Mouse (Mus musculus): ENCODE results near the gene Timp2. TPM values are rescaled to one million over a fixed set of nuclear protein-coding genes. Genes with fewer than 3 reads are reported as not detected.
A peak's percentile ranks its signal among the peaks of the same experiment; 100 is the strongest.

Gene Timp2
- polyA plus RNA-seq, 1 experiment from 2014 or later, result 83.9 TPM

DNA sequence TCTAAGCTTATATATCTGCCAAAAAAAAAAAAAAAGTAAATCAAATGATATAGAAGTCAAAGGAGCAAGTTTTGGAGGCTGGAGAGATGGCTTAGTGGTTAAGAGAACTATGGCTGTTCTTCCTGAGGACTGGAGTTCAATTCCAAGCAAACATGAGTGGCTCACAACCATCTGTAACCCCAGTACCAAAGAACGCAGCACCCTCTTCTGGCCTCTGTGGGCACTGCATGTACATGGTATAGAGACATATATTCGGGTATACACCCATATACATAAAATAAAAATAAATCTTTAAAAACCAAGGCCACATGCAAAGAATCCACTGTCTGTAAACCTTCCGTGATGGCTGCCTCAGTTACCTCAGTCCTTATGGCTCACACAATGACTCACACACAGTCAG is 85.7 kb downstream of the Timp2 start:
- Histone ChIP-seq H3K4me3 (ENCODE audit: low read depth, low read length) (no peak overlapping the region), H3K4me2 (ENCODE audit: low read length) (no peak overlapping the region), H3K36me3 (ENCODE audit: control insufficient read depth, insufficient read depth, low read length) (peaks cover 98% of the 10 kb centered on the region), H3K27me3 (replicated peaks; ENCODE audit: control insufficient read depth, insufficient read depth, low read length) (no peaks in the 10 kb centered on the region), H3K4me1 (replicated peaks; ENCODE audit: control insufficient read depth, insufficient read depth, low read length) (no peaks in the 10 kb centered on the region), H3K9ac (ENCODE audit: low read length) (no peak overlapping the region), H3K9me3 (ENCODE audit: control insufficient read depth, low read length) (no peaks in the 10 kb centered on the region), H3K27ac (ENCODE audit: low read depth) (no peak overlapping the region)
- peak; percentile 58 for DNase-seq (ENCODE audit: low spot score)
- no peak for ATAC-seq (replicated peaks; ENCODE audit: low FRiP score, low TSS enrichment, low read depth)
- WGBS, result 92% methylated on average over 3 of the region's 3 CpGs

- peaks cover 98% of the 10 kb centered on the region for H3K36me3 ChIP-seq (ENCODE audit: control insufficient read depth, insufficient read depth, low read length)
- H3K4me3 ChIP-seq (ENCODE audit: low read depth, low read length), result no peak overlapping the region
- ATAC-seq (replicated peaks; ENCODE audit: low FRiP score, low TSS enrichment, low read depth) (no peak), DNase-seq (ENCODE audit: low spot score) (no peak)
- H3K9ac ChIP-seq (ENCODE audit: low read length), result no peak overlapping the region
- no peaks in the 10 kb centered on the region for H3K9me3 ChIP-seq (ENCODE audit: control insufficient read depth, low read length)
- H3K4me1 ChIP-seq (replicated peaks; ENCODE audit: control insufficient read depth, insufficient read depth, low read length), result no peaks in the 10 kb centered on the region
- no peaks in the 10 kb centered on the region for H3K27me3 ChIP-seq (replicated peaks; ENCODE audit: control insufficient read depth, insufficient read depth, low read length)
- no peak overlapping the region for H3K4me2 ChIP-seq (ENCODE audit: low read length)
- no peak overlapping the region for H3K27ac ChIP-seq (ENCODE audit: low read depth)
- 91% methylated on average over 7 of the region's 7 CpGs for WGBS
Observed at GRCm38 (mm10) chr11:118266666-118267046, 88.9 kb downstream of the Timp2 start.

DNA sequence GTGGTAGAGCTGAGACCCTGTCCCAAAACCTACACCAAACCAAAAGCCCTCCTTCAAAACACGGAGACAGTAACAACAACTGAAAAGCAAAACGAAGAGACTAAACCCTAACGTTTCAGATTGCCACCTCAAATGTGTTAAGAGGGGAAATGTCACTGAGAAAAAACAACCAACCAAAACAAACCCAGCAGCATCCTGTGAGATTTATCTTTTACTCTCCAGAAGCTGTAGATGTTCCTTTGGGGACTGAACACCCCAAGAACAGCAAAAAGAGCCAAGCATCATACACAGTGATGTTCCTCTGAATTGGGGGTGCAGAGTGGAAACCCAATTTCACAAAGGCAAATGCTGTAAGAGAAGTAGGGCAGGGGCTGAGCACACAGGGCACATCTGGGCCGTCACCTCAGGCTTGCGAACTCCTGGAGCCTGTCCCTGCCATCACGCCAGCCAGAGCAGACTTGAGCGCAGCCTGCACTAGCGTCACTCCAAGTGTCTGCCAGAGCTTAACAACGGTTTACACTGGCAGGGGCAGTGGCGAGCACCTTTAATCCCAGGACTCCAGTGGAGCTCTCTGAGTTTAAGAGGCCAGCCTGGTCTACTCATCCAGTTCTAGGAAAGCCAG is 89.4 kb downstream of the Timp2 start:
- H3K36me3 ChIP-seq (ENCODE audit: control insufficient read depth, insufficient read depth, low read length), result peaks cover 98% of the 10 kb centered on the region
- H3K27me3 ChIP-seq (replicated peaks; ENCODE audit: control insufficient read depth, insufficient read depth, low read length), result no peaks in the 10 kb centered on the region
- no peaks in the 10 kb centered on the region for H3K4me1 ChIP-seq (replicated peaks; ENCODE audit: control insufficient read depth, insufficient read depth, low read length)
- DNase-seq (ENCODE audit: low spot score) (no peak), ATAC-seq (replicated peaks; ENCODE audit: low FRiP score, low TSS enrichment, low read depth) (no peak)
- H3K27ac ChIP-seq (ENCODE audit: low read depth), result no peak overlapping the region
- H3K4me2 ChIP-seq (ENCODE audit: low read length), result no peak overlapping the region
- 90% methylated on average over 10 of the region's 10 CpGs for WGBS
- no peak overlapping the region for H3K4me3 ChIP-seq (ENCODE audit: low read depth, low read length)
- no peak overlapping the region for H3K9ac ChIP-seq (ENCODE audit: low read length)
- H3K9me3 ChIP-seq (ENCODE audit: control insufficient read depth, low read length), result no peaks in the 10 kb centered on the region

GRCm38 (mm10) chr11:118265621-118266020 is 89.9 kb downstream of the Timp2 start:
- DNase-seq (ENCODE audit: low spot score) (no peak), ATAC-seq (replicated peaks; ENCODE audit: low FRiP score, low TSS enrichment, low read depth) (no peak)
- H3K36me3 ChIP-seq (ENCODE audit: control insufficient read depth, insufficient read depth, low read length), result peaks cover 99% of the 10 kb centered on the region
- H3K27ac ChIP-seq (ENCODE audit: low read depth), result no peak overlapping the region
- no peaks in the 10 kb centered on the region for H3K27me3 ChIP-seq (replicated peaks; ENCODE audit: control insufficient read depth, insufficient read depth, low read length)
- no peak overlapping the region for H3K4me2 ChIP-seq (ENCODE audit: low read length)
- H3K4me1 ChIP-seq (replicated peaks; ENCODE audit: control insufficient read depth, insufficient read depth, low read length), result no peaks in the 10 kb centered on the region
- no peak overlapping the region for H3K4me3 ChIP-seq (ENCODE audit: low read depth, low read length)
- 74% methylated on average over 11 of the region's 11 CpGs for WGBS
- no peak overlapping the region for H3K9ac ChIP-seq (ENCODE audit: low read length)
- no peaks in the 10 kb centered on the region for H3K9me3 ChIP-seq (ENCODE audit: control insufficient read depth, low read length)

DNA sequence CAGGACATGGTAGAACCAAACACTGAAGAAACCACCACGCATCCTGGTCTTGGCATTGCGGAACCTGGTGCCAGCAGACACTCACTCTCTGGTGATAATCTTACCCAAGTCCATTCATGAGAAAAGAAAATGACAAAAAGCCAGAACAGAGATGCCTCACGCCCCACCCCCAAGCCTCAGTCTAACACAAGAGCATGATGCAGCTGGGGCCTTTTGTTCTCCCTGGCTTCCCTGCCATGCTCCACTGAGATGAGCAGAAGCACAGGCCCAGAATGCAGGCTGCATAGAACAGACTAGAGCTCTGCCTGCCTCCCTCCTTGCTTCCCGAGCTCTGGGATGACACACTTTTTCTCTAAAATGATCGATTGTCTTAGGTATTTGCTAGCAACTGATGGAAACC is 92.4 kb downstream of the Timp2 start:
- Histone ChIP-seq H3K27me3 (replicated peaks; ENCODE audit: control insufficient read depth, insufficient read depth, low read length) (no peaks in the 10 kb centered on the region), H3K4me3 (ENCODE audit: low read depth, low read length) (no peak overlapping the region), H3K9me3 (ENCODE audit: control insufficient read depth, low read length) (no peaks in the 10 kb centered on the region), H3K9ac (ENCODE audit: low read length) (no peak overlapping the region), H3K36me3 (ENCODE audit: control insufficient read depth, insufficient read depth, low read length) (peaks cover 100% of the 10 kb centered on the region), H3K27ac (ENCODE audit: low read depth) (no peak overlapping the region), H3K4me1 (replicated peaks; ENCODE audit: control insufficient read depth, insufficient read depth, low read length) (no peaks in the 10 kb centered on the region), H3K4me2 (ENCODE audit: low read length) (no peak overlapping the region)
- ATAC-seq (replicated peaks; ENCODE audit: low FRiP score, low TSS enrichment, low read depth), result no peak
- WGBS, result 91% methylated on average over 5 of the region's 5 CpGs
- DNase-seq (ENCODE audit: low spot score), result no peak

- ATAC-seq (replicated peaks; ENCODE audit: low FRiP score, low TSS enrichment, low read depth), result no peak
- Histone ChIP-seq H3K36me3 (ENCODE audit: control insufficient read depth, insufficient read depth, low read length) (peaks cover 85% of the 10 kb centered on the region), H3K9ac (ENCODE audit: low read length) (no peak overlapping the region), H3K4me1 (replicated peaks; ENCODE audit: control insufficient read depth, insufficient read depth, low read length) (no peaks in the 10 kb centered on the region), H3K4me3 (ENCODE audit: low read depth, low read length) (no peak overlapping the region), H3K27me3 (replicated peaks; ENCODE audit: control insufficient read depth, insufficient read depth, low read length) (no peaks in the 10 kb centered on the region), H3K27ac (ENCODE audit: low read depth) (no peak overlapping the region), H3K9me3 (ENCODE audit: control insufficient read depth, low read length) (no peaks in the 10 kb centered on the region), H3K4me2 (ENCODE audit: low read length) (no peak overlapping the region)
- WGBS, result 88% methylated on average over 8 of the region's 8 CpGs
- no peak for DNase-seq (ENCODE audit: low spot score)
Observed at GRCm38 (mm10) chr11:118260081-118260480, 95.5 kb downstream of the Timp2 start.

DNA sequence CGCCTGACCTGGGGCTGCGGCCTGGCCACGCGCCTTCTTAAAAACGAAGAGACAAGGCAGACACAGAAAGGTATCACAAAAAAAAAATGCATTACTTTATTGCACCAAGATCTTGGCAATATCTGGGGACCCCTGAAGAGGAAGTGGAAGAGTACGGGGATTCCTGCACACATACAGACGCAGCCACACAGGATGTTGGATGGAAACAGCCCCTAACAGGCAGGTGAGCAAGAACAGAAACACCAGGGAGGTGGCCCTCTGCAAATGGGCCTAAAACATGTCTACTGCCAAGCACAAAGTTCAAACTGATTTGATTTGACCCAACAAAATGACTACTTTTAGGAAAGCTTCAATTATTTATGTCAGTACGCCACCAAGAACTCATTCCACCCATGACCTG is 96.0 kb downstream of the Timp2 start:
- WGBS, result 93% methylated on average over 8 of the region's 8 CpGs
- no peak overlapping the region for H3K9ac ChIP-seq (ENCODE audit: low read length)
- no peak for DNase-seq (ENCODE audit: low spot score)
- peaks cover 80% of the 10 kb centered on the region for H3K36me3 ChIP-seq (ENCODE audit: control insufficient read depth, insufficient read depth, low read length)
- no peaks in the 10 kb centered on the region for H3K9me3 ChIP-seq (ENCODE audit: control insufficient read depth, low read length)
- no peak for ATAC-seq (replicated peaks; ENCODE audit: low FRiP score, low TSS enrichment, low read depth)
- no peak overlapping the region for H3K4me3 ChIP-seq (ENCODE audit: low read depth, low read length)
- H3K27ac ChIP-seq (ENCODE audit: low read depth), result no peak overlapping the region
- no peaks in the 10 kb centered on the region for H3K27me3 ChIP-seq (replicated peaks; ENCODE audit: control insufficient read depth, insufficient read depth, low read length)
- H3K4me2 ChIP-seq (ENCODE audit: low read length), result no peak overlapping the region
- peaks cover 4% of the 10 kb centered on the region; the same call in 1 of the 2 replicates for H3K4me1 ChIP-seq (replicated peaks; ENCODE audit: control insufficient read depth, insufficient read depth, low read length)

- WGBS, result 87% methylated on average over 7 of the region's 7 CpGs
- no peaks in the 10 kb centered on the region for H3K27me3 ChIP-seq (replicated peaks; ENCODE audit: control insufficient read depth, insufficient read depth, low read length)
- H3K9me3 ChIP-seq (ENCODE audit: control insufficient read depth, low read length), result no peaks in the 10 kb centered on the region
- no peak overlapping the region for H3K9ac ChIP-seq (ENCODE audit: low read length)
- no peak overlapping the region for H3K4me3 ChIP-seq (ENCODE audit: low read depth, low read length)
- H3K27ac ChIP-seq (ENCODE audit: low read depth), result no peak overlapping the region
- H3K36me3 ChIP-seq (ENCODE audit: control insufficient read depth, insufficient read depth, low read length), result peaks cover 48% of the 10 kb centered on the region
- H3K4me1 ChIP-seq (replicated peaks; ENCODE audit: control insufficient read depth, insufficient read depth, low read length), result peaks cover 13% of the 10 kb centered on the region
- H3K4me2 ChIP-seq (ENCODE audit: low read length), result no peak overlapping the region
- ATAC-seq (replicated peaks; ENCODE audit: low FRiP score, low TSS enrichment, low read depth), result no peak
- DNase-seq (ENCODE audit: low spot score), result no peak
Observed at GRCm38 (mm10) chr11:118256371-118256770, 99.2 kb downstream of the Timp2 start.

GRCm38 (mm10) chr11:118254159-118254951 is 101.2 kb downstream of the Timp2 start:
- ATAC-seq (replicated peaks; ENCODE audit: low FRiP score, low TSS enrichment, low read depth), result no peak; the same call in 1 of the 2 replicates
- Histone ChIP-seq H3K4me1 (replicated peaks; ENCODE audit: control insufficient read depth, insufficient read depth, low read length) (peaks cover 17% of the 10 kb centered on the region), H3K4me3 (ENCODE audit: low read depth, low read length) (no peak overlapping the region), H3K27me3 (replicated peaks; ENCODE audit: control insufficient read depth, insufficient read depth, low read length) (no peaks in the 10 kb centered on the region), H3K36me3 (ENCODE audit: control insufficient read depth, insufficient read depth, low read length) (peaks cover 28% of the 10 kb centered on the region), H3K4me2 (ENCODE audit: low read length) (no peak overlapping the region), H3K9ac (ENCODE audit: low read length) (no peak overlapping the region), H3K9me3 (ENCODE audit: control insufficient read depth, low read length) (no peaks in the 10 kb centered on the region), H3K27ac (ENCODE audit: low read depth) (peak overlapping the region; percentile 64)
- 36% methylated on average over 15 of the region's 15 CpGs for WGBS
- peak; percentile 60 for DNase-seq (ENCODE audit: low spot score)
